Mouse (Mus musculus) cerebellum, adult 2 months (tissue): ENCODE measurements around the gene Ush1c.

Experiments
- CTCF ChIP-seq: fragments of 200-500 bp; IDR thresholded peaks from 2 replicates; pipeline ENCODE4 v1.5.1; 2011; ENCODE audit warnings: low read depth, mild to moderate bottlenecking, control low read depth, low read length, moderate library complexity, borderline replicate concordance; ENCODE audit not compliant: insufficient read depth
- POLR2A ChIP-seq: fragments of 200-500 bp; IDR thresholded peaks from 2 replicates; pipeline ENCODE4 v1.6.1; 2011; ENCODE audit warnings: low read length, control low read depth, borderline replicate concordance; ENCODE audit not compliant: insufficient read depth

DNA sequence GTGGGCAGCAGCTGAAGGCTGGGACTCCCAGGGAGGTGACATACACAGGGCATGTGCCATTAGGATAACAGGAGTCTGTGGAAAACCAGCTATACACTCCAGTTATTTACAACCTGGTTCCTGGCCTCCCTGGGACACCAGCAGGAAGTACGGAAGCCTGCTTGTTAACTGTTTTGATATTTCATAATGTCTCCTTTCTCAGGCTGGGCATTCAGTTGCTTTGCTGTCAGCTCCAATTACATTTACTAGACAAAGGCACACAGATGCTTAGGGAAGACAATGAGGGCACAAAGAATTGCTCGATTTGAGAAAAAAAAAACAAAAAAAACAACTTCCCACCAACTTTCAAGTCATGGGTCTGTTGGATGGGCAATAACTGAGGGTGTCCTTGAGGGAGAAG is 21.8 kb downstream of the Ush1c start:
- TF ChIP-seq CTCF (no peak), POLR2A (no peak)
